Mouse (Mus musculus) kidney, adult 2 months (tissue): Measurements from ENCODE around the gene Rab3ip.

Experiments used
- CTCF ChIP-seq: fragments of 200-500 bp; conservative IDR thresholded peaks from 2 replicates; pipeline ENCODE4 v1.5.1; 2011; ENCODE audit warnings: low read depth, mild to moderate bottlenecking, control low read depth, low read length, moderate library complexity, mixed read lengths; ENCODE audit not compliant: insufficient read depth, insufficient read length
- POLR2A ChIP-seq: fragments of 200-500 bp; IDR thresholded peaks from one replicate; pipeline ENCODE4 v1.6.1; 2011; ENCODE audit warnings: low read depth, low read length, control low read depth

GRCm38 (mm10) chr10:116965297-116965696, 14.7 kb upstream of the Rab3ip start:
- no peak for TF ChIP-seq CTCF
- no peak for TF ChIP-seq POLR2A
